Mouse (Mus musculus): ENCODE measurements around the gene Aqp3.

DNA sequence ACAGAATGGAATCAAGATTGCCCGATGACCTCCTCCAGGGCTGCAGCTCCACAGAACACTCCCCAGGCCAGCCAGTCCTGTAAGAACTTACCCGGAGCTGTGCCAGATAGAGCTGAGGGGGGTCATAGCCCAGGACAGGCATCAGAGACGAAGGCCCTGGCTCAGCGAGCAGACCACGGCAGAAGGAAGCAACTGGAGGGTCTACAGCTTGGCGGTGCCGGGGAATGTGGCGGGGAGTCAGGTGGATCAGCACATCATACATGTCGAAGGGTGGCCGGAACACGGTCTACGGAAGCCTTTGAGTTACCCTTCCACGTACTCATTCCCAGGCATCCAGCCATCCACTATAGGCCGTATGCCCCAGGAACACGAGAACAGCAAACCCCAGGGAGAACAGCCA is 17.8 kb upstream of the Aqp3 start:
- TF ChIP-seq MEF2A (IDR thresholded peaks at IDR 0.05; ENCODE audit: extremely low read depth, insufficient replicate concordance, low read depth, low read length, poor library complexity, severe bottlenecking) (no peak), POLR2A (IDR thresholded peaks at IDR 0.05; ENCODE audit: control insufficient read depth in 1 of 2, insufficient read depth in 1 of 2, low read depth in 1 of 2, low read length in 2 of 2, poor library complexity in 1 of 2) (no peak), GATA1 (IDR thresholded peaks at IDR 0.05; ENCODE audit: low read depth, low read length) (no peak), ZKSCAN1 (IDR thresholded peaks at IDR 0.05; ENCODE audit: low read depth, low read length) (no peak), USF1 (IDR thresholded peaks at IDR 0.05; ENCODE audit: low read depth, low read length) (no peak), MAZ (IDR thresholded peaks at IDR 0.05; ENCODE audit: low read depth, low read length) (no peak), CTCF (IDR thresholded peaks at IDR 0.05 in 2 of 3, conservative IDR thresholded peaks at IDR 0.05 in 1 of 3; ENCODE audit: control insufficient read depth in 1 of 3, insufficient read depth in 1 of 3, low read depth in 2 of 3, low read length in 3 of 3, poor library complexity in 1 of 3, severe bottlenecking in 1 of 3) (no peak)

All from MEL (cell line).